Mouse (Mus musculus) erythroblast, embryonic 14.5 days (primary cell): ENCODE data around the gene Pdhx. TPM values are rescaled to one million over a fixed set of nuclear protein-coding genes. Genes with fewer than 3 reads are reported as not detected.

ENCODE experiments used
- H3K27me3 ChIP-seq: 2 replicates; pipeline ENCODE4 v1.6.1; 2012; ENCODE audit warnings: inconsistent platforms; ENCODE audit not compliant: control insufficient read depth
- H3K36me3 ChIP-seq: 2 replicates; pipeline ENCODE4 v1.6.1; 2012; ENCODE audit warnings: mild to moderate bottlenecking, inconsistent platforms; ENCODE audit not compliant: control insufficient read depth
- H3K4me1 ChIP-seq: 2 replicates; pipeline ENCODE4 v1.6.1; 2012; ENCODE audit warnings: inconsistent platforms; ENCODE audit not compliant: control insufficient read depth
- H3K4me3 ChIP-seq: replicated peaks from 2 replicates; pipeline ENCODE3; 2012; ENCODE audit warnings: moderate library complexity, mild to moderate bottlenecking, inconsistent platforms
- H3K9me3 ChIP-seq: 2 replicates; pipeline ENCODE4 v1.6.1; 2012; ENCODE audit warnings: low read length, inconsistent platforms, mixed read lengths; ENCODE audit not compliant: control insufficient read depth
- GATA1 ChIP-seq: IDR thresholded peaks from 2 replicates; pipeline ENCODE4 v1.6.1; 2012; ENCODE audit warnings: low read length, inconsistent platforms, mixed read lengths
- TAL1 ChIP-seq: IDR thresholded peaks from 3 replicates; pipeline ENCODE4 v1.6.1; 2012; ENCODE audit warnings: low read length, inconsistent platforms, mixed read lengths
- polyA plus RNA-seq: library from polyadenylated mRNA; stranded (reverse); fragments of >175 nt; gene quantifications from 2 replicates; pipeline ENCODE4 v1.2.3, GENCODE M21; 2012

The Pdhx gene
- polyA plus RNA-seq, 1 experiment = 0.39 TPM

DNA sequence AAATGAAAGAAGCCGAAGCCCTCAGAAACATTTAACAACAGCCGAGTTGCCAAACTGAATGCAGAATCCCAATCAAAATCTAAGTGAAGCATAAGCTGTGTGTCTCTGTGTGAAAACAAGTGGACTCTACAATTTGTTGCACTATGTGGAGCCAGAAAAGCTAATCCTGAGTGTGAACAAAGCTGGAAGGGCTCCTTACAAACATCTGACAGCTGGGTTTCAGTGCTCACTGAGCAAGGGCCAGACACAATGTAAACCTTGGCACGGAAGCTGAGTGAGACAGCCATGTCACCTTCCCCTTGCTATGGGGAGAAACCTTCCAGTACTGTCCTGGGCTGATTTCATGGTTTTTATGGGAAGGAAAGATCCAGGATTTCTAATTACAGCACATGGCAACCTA, 50.6 kb downstream of the Pdhx start:
- no peak overlapping the region for H3K4me3 ChIP-seq
- no peaks in the 10 kb centered on the region for H3K27me3 ChIP-seq
- peaks cover 61% of the 10 kb centered on the region for H3K36me3 ChIP-seq
- H3K4me1 ChIP-seq = peaks cover 22% of the 10 kb centered on the region
- H3K9me3 ChIP-seq = no peaks in the 10 kb centered on the region
- TF ChIP-seq TAL1 (no peak), GATA1 (no peak)

DNA sequence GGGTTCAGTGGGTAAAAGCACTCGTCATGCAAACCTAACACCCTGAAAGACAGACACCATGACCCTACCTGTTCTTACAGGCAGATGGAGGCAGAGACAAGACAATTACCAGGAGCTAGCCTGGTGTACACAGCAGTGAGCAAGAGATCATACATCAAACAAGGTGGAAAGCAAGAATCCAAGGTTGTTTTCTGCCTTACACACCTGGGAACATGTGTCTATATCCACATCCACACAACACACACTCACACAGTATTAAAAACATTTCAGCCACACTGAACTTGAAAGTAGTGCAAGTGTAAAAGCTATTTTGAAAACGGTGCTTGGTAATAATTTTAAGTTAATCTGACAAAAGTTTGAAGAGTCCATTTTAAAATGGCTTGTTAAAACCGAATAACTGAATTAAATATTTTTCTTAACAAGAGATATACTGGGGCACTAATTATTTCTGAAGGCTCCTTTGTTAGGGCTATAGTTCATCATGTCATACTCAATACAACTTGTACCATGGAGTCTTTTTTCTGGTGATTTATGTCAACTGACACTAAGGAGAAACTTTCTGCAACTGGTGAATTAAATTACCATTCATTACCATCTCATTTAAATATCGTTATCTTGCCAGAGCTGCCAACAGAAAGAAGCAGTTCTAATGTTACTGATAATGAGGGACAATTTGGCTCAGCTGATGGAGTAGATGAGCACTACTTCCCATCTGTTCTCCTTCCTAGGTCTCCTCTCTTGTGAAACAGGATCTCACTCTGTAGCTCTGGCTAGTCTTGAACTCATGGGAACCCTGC, 52.9 kb downstream of the Pdhx start:
- Histone ChIP-seq H3K4me1 (peaks cover 36% of the 10 kb centered on the region), H3K4me3 (no peak overlapping the region), H3K9me3 (no peaks in the 10 kb centered on the region), H3K27me3 (no peaks in the 10 kb centered on the region), H3K36me3 (peaks cover 45% of the 10 kb centered on the region)
- TF ChIP-seq GATA1 = no peak
- TF ChIP-seq TAL1 = no peak

DNA sequence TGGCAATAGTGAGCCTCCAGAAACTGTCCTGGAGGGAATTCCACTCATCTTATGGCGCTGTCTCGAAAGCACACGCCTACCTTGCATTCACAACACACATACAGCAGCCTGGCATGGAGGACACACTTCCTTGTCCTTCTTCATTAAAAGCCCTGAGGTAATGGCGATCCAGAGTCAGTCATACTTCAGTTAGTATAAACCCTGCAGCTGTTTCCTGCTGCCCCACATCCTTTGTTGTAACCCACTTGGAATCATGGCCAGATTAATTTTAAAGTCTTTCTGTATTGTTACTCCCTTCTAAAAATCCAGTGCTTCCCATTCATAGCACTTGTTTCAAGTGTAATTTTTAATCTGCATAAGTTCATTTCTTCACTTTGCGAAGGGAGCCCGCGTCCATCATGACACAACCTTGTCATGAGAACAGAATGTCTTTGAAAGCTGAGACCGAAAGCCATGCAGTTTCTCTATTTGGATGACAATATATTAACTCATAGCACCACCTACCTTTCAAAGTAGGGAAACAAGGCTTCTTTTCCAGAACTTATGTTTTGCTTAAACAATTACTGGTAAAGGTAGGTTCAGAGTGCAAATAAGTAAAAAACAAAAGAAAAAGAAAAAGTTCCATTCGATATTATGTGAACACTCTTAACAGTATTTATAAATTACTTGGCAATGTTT, 54.4 kb downstream of the Pdhx start:
- Histone ChIP-seq H3K36me3 (peaks cover 33% of the 10 kb centered on the region), H3K27me3 (no peaks in the 10 kb centered on the region), H3K9me3 (no peaks in the 10 kb centered on the region), H3K4me3 (no peak overlapping the region), H3K4me1 (peaks cover 36% of the 10 kb centered on the region)
- TF ChIP-seq GATA1 = no peak
- no peak for TF ChIP-seq TAL1

- peaks cover 36% of the 10 kb centered on the region for H3K4me1 ChIP-seq
- no peaks in the 10 kb centered on the region for H3K9me3 ChIP-seq
- no peak for TF ChIP-seq TAL1
- no peak for TF ChIP-seq GATA1
- no peak overlapping the region for H3K4me3 ChIP-seq
- peaks cover 21% of the 10 kb centered on the region for H3K36me3 ChIP-seq
- no peaks in the 10 kb centered on the region for H3K27me3 ChIP-seq
Observed at GRCm38 (mm10) chr2:103017391-103017824, 55.9 kb downstream of the Pdhx start.

GRCm38 (mm10) chr2:103016089-103016488, 57.2 kb downstream of the Pdhx start:
- H3K4me1 ChIP-seq = peaks cover 35% of the 10 kb centered on the region
- no peaks in the 10 kb centered on the region for H3K27me3 ChIP-seq
- TF ChIP-seq GATA1 = no peak
- TF ChIP-seq TAL1 = no peak
- H3K36me3 ChIP-seq = peaks cover 12% of the 10 kb centered on the region
- no peaks in the 10 kb centered on the region for H3K9me3 ChIP-seq
- no peak overlapping the region for H3K4me3 ChIP-seq

DNA sequence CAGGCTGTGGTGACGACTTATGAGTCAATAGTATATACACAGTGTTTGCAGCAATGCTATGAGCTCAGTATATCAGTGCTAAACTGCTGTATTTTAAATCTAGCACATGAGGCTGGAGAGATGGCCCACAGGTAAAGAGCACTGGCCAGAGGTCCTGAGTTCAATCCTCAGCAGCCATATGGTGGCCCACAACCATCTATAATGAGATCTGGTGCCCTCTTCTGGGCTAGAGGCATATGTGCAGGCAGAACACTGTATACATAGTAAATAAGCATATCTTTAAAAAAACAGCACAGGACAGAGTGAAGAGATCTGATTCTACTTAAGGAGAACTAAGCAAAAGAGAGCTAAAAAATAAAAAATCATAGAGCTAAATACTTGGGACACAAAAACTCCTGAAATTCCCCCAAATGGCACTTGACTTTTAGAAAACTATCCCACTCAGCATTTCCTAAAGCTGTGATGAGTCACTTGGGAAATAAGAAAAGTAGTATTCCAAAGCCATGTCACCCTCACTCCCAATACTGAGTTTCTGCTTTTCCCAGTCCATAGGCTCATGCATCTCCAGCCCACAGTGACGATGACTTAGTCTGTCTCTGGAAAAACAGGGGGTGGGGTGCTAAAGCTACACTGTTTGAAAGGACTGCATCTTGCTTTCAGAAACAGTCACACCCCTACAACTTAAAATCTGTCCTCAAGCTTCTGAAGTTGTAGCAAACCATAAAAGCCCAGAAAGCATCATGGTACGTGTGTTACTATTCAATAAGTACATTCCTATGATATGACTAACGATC, 60.3 kb downstream of the Pdhx start:
- Histone ChIP-seq H3K9me3 (no peaks in the 10 kb centered on the region), H3K36me3 (peaks cover 2% of the 10 kb centered on the region; the same call in 1 of the 2 replicates), H3K4me1 (peaks cover 16% of the 10 kb centered on the region), H3K4me3 (no peak overlapping the region), H3K27me3 (no peaks in the 10 kb centered on the region)
- TF ChIP-seq GATA1 (no peak), TAL1 (no peak)

DNA sequence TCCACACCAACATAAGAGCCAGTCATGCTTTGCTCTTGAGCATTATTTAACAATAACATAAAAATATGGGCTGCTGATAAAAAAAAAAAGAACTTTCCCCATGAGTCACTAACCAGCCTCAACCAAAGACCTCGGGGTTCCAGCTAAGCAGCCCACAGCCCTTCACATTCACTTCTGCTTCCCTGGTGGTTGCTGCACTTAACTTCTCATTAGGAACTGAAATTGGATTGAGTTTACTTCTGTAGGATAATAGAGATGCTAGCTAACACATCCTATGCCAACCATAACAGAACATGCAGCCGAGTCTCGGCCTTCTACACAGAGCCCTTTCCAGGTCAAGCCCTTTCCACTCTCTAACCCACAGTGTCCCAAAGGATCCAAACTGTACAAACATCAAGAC, 65.1 kb downstream of the Pdhx start:
- no peak overlapping the region for H3K4me3 ChIP-seq
- no peaks in the 10 kb centered on the region for H3K4me1 ChIP-seq
- no peak for TF ChIP-seq TAL1
- TF ChIP-seq GATA1 = no peak
- H3K36me3 ChIP-seq = no peaks in the 10 kb centered on the region
- H3K27me3 ChIP-seq = no peaks in the 10 kb centered on the region
- H3K9me3 ChIP-seq = no peaks in the 10 kb centered on the region

- H3K36me3 ChIP-seq = no peaks in the 10 kb centered on the region
- H3K27me3 ChIP-seq = no peaks in the 10 kb centered on the region
- no peak overlapping the region for H3K4me3 ChIP-seq
- H3K9me3 ChIP-seq = no peaks in the 10 kb centered on the region
- H3K4me1 ChIP-seq = no peaks in the 10 kb centered on the region
- TF ChIP-seq GATA1 (no peak), TAL1 (no peak)
Observed at GRCm38 (mm10) chr2:103004599-103004998, 68.7 kb downstream of the Pdhx start.

DNA sequence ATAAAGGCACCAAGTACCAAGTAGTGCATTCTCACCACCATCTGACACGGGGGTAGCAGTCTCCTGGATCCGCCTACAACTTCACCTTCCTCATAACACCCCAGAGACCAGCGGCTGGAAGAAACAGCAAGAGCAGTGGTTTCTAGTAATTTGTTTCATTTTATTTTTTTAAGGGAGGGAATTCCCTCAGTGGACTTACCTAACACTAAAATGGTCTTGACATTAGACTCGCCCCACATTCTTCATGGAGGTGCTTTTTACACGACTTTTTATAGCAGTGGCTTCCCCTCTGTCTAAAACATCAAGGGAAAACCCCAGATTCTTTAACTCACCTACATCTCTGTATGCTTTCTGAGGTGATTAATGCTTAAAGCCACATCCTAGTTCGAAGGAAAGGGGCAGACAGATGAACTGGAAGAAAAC, 74.1 kb downstream of the Pdhx start:
- no peaks in the 10 kb centered on the region for H3K4me1 ChIP-seq
- H3K27me3 ChIP-seq = no peaks in the 10 kb centered on the region
- TF ChIP-seq TAL1 (no peak), GATA1 (no peak)
- no peak overlapping the region for H3K4me3 ChIP-seq
- no peaks in the 10 kb centered on the region for H3K36me3 ChIP-seq
- no peaks in the 10 kb centered on the region for H3K9me3 ChIP-seq
